In the genomic region with DNA sequence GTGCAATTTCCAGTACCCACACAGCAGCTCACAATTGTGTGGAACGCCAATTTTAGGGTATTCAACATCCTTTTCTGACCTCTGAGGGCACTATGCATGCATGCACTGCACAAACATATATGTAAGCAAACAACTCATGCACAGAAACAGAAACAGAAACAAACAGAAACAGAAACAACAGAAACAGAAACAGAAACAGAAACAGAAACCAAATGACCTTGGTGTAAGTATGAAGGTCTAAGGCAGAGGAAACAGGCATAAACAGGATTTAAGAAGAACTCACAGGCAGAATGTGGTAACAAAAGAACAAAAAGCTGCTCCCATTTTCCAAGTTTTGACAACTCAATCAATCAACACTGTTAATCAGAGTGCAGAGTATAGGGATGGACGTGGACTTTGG, we compare ENCODE assay signal across 24 mouse cellular contexts. TPM values are rescaled to one million over a fixed set of nuclear protein-coding genes. Genes with fewer than 3 reads are reported as not detected.
DNase-seq lines count a peak whose midpoint lies in the region; ATAC-seq and TF ChIP-seq lines count a peak whose summit lies in the region.
"Had no signal": no experiment of that assay in that cellular context is flagged by ENCODE, and none has a peak within 500 bp of the region (broad histone marks: within the 10 kb centered on the region; RNA-seq: fewer than 3 reads in every experiment).

No protein-coding gene starts in this region.

- intact Hi-C loops in left cerebral cortex, adult 2 months (cut with DNase I), result no loop called here

- no peak overlapping the region for H3K4me3 ChIP-seq in left cerebral cortex, adult 2 months
- H3K4me3 ChIP-seq: embryonic facial prominence, embryonic 13.5 days; forebrain, embryonic 12.5 days; heart, embryonic 10.5 days; hindbrain, embryonic 12.5 days had no signal

- no peak overlapping the region for H3K27ac ChIP-seq in left cerebral cortex, adult 2 months
- H3K27ac ChIP-seq: embryonic facial prominence, embryonic 13.5 days; forebrain, embryonic 12.5 days; heart, embryonic 10.5 days; hindbrain, embryonic 12.5 days had no signal

- ATAC-seq in CD4-positive, CD25-positive, alpha-beta regulatory T cell, adult 4 months, result peak; percentile 78
- 0 out of 2 replicates have a peak, but pooled peaks have one; percentile 3 for ATAC-seq in common myeloid progenitor, adult 5-6 weeks (replicated peaks; ENCODE audit: low read depth, poor library complexity, severe bottlenecking)
- 0 out of 2 replicates have a peak, but pooled peaks have one; percentile 26 for ATAC-seq in megakaryocyte progenitor cell, adult 5-6 weeks (replicated peaks; ENCODE audit: poor library complexity)
- ATAC-seq: forebrain, embryonic 16.5 days; hindbrain, embryonic 16.5 days; intestine, embryonic 16.5 days had no signal

- no peak for TF ChIP-seq CTCF in left cerebral cortex, adult 2 months (IDR thresholded peaks at IDR 0.05)

- DNase-seq in 416B (ENCODE audit: low read depth), result peak; percentile 24
- DNase-seq in thymus, adult 18-20 months, result no peak
- DNase-seq in urinary bladder, adult 2 months (ENCODE audit: low spot score), result no peak
- DNase-seq in thymus, postnatal 25 days, result no peak
- DNase-seq in left cerebral cortex, adult 2 months (ENCODE audit: extremely low spot score in 1 of 2, low spot score in 2 of 2), result no peak
- DNase-seq: adrenal gland, postnatal 14 days; B cell, adult 2 months; cerebellum, adult 11-12 months; cerebellum, adult 9-10 months; cerebellum, postnatal 25 days; gastrocnemius, postnatal 36 days; heart, adult 18-20 months; heart, postnatal 10 days; heart, postnatal 4 days had no signal

RNA-seq across cellular contexts. Expression of gene Mcm9, which starts 20.4 kb away (rescaled TPM):
- 1 to 10 TPM; 5.0 to 5.3 TPM for polyA plus RNA-seq in CD4-positive, CD25-positive, alpha-beta regulatory T cell, adult 4 months (2017; shearing (Covaris generic))
- total RNA-seq in common myeloid progenitor, adult 5-6 weeks (2017), result 24.2 and 30.6 TPM in 2 replicates
- 16.5 and 17.9 TPM in 2 replicates for total RNA-seq in megakaryocyte progenitor cell, adult 5-6 weeks (2015)
- total RNA-seq in megakaryocyte progenitor cell, adult 5-6 weeks (2017), result 10.2 and 19.5 TPM in 2 replicates
- 5.0 and 6.0 TPM in 2 replicates for polyA plus RNA-seq in urinary bladder, adult 2 months (2012; rRNA removed)
- total RNA-seq in left cerebral cortex, adult 2 months (2021), result 1 to 10 TPM; 5.6 to 6.0 TPM

RNA-seq across cellular contexts. Expression of gene Asf1a, which starts 54.1 kb away (rescaled TPM):
- 10 to 100 TPM in 1 of 2 experiments, 1 to 10 TPM in 1; 6.8 to 10.4 TPM for polyA plus RNA-seq in CD4-positive, CD25-positive, alpha-beta regulatory T cell, adult 4 months (2017; shearing (Covaris generic))
- total RNA-seq in common myeloid progenitor, adult 5-6 weeks (2017), result 97.1 and 98.4 TPM in 2 replicates
- total RNA-seq in megakaryocyte progenitor cell, adult 5-6 weeks (2015), result 116 and 118 TPM in 2 replicates
- total RNA-seq in megakaryocyte progenitor cell, adult 5-6 weeks (2017), result 80.2 and 104 TPM in 2 replicates
- polyA plus RNA-seq in urinary bladder, adult 2 months (2012; rRNA removed), result 29.0 and 34.7 TPM in 2 replicates
- 10 to 100 TPM; 20.6 to 26.7 TPM for total RNA-seq in left cerebral cortex, adult 2 months (2021)

Comparison
In these comparisons a context has a peak if more than half of its experiments do, and no peak if none do; other contexts are left out.
1. ATAC-seq: peak in every context shown above with its lines; median percentile 78 in CD4-positive, CD25-positive, alpha-beta regulatory T cell, adult 4 months; 26 in megakaryocyte progenitor cell, adult 5-6 weeks; 3 in common myeloid progenitor, adult 5-6 weeks.